In genomic region chr11:19645106-19645505, GRCm38 (mm10) we compare ENCODE assay signal across 16 mouse cellular contexts.
DNase-seq lines count a peak whose midpoint lies in the region; TF ChIP-seq lines count a peak whose summit lies in the region.
"Had no signal": no experiment of that assay in that cellular context is flagged by ENCODE, and none has a peak within 500 bp of the region (broad histone marks: within the 10 kb centered on the region; RNA-seq: fewer than 3 reads in every experiment).

No protein-coding gene starts in this region.

- H3K4me3 ChIP-seq in kidney, adult 2 months (ENCODE audit: insufficient read depth, low read depth, low read length), result no peak overlapping the region
- H3K4me3 ChIP-seq: heart, adult 2 months; hindbrain, embryonic 13.5 days; left cerebral cortex, adult 2 months; limb, embryonic 10.5 days; midbrain, embryonic 13.5 days had no signal

- intact Hi-C loops in heart, postnatal 10 days (cut with DNase I), result no loop called here

- 82% methylated on average over 5 of the region's 5 CpGs for WGBS in kidney, adult 2 months

- peak; percentile 76 for DNase-seq in heart, adult 11 months
- DNase-seq in heart, postnatal 10 days, result no peak
- DNase-seq in 3T3-L1 (ENCODE audit: low read depth, low spot score), result peak; percentile 41
- DNase-seq in layer of hippocampus, adult 9-11 months, result peak; percentile 27
- peak; percentile 43 for DNase-seq in lung, postnatal 14 days
- no peak for DNase-seq in kidney, adult 2 months
- DNase-seq in kidney, adult 8-10 months, result no peak
- DNase-seq: cerebellum, postnatal 25 days; heart, adult 2 months; kidney, postnatal 36 days; thymus, postnatal 4 days had no signal

- H3K27ac ChIP-seq in kidney, adult 2 months (ENCODE audit: insufficient read depth, low read depth, low read length), result no peak overlapping the region
- H3K27ac ChIP-seq: heart, adult 2 months; hindbrain, embryonic 13.5 days; left cerebral cortex, adult 2 months; limb, embryonic 10.5 days; macrophage; midbrain, embryonic 13.5 days had no signal

- H3K27me3 ChIP-seq in kidney, adult 2 months (replicated peaks; ENCODE audit: control insufficient read depth, insufficient read depth, low read length), result no peaks in the 10 kb centered on the region
- H3K27me3 ChIP-seq: hindbrain, embryonic 13.5 days; midbrain, embryonic 13.5 days had no signal

- no peak for TF ChIP-seq POLR2A in kidney, adult 2 months (IDR thresholded peaks at IDR 0.05; ENCODE audit: low read depth, low read length)

- TF ChIP-seq CTCF in kidney, adult 2 months (conservative IDR thresholded peaks at IDR 0.05; ENCODE audit: insufficient read depth, insufficient read length, low read depth, low read length), result no peak

- H3K4me1 ChIP-seq in kidney, adult 2 months (ENCODE audit: control insufficient read depth, insufficient read depth, low read length), result no peaks in the 10 kb centered on the region
- H3K4me1 ChIP-seq: hindbrain, embryonic 13.5 days; midbrain, embryonic 13.5 days had no signal

- H3K36me3 ChIP-seq in kidney, adult 2 months (ENCODE audit: control insufficient read depth, insufficient read depth, low read length), result no peaks in the 10 kb centered on the region
- H3K36me3 ChIP-seq: hindbrain, embryonic 13.5 days; limb, embryonic 10.5 days; midbrain, embryonic 13.5 days had no signal

Comparison
In these comparisons a context has a peak if more than half of its experiments do, and no peak if none do; other contexts are left out.
1. DNase-seq: peak in heart, adult 11 months (single experiment), 3T3-L1 (single experiment), layer of hippocampus, adult 9-11 months (single experiment) and lung, postnatal 14 days (single experiment); none in heart, postnatal 10 days (0 of 2), kidney, adult 2 months (single experiment) and kidney, adult 8-10 months (0 of 2).